Mouse (Mus musculus) ES-E14 (cell line): ENCODE data around the gene Cd79b. TPM values are rescaled to one million over a fixed set of nuclear protein-coding genes. Genes with fewer than 3 reads are reported as not detected.

Experiments
- DNase-seq: peaks from one replicate; pipeline ENCODE4 v3.0.0-alpha.2; 2013; ENCODE audit warnings: low read depth, low spot score
- H3K27ac ChIP-seq: 2 replicates; pipeline ENCODE4 v1.5.1; 2012; ENCODE audit warnings: low read depth, mild to moderate bottlenecking, low read length, moderate library complexity, mixed read lengths; ENCODE audit not compliant: poor library complexity, insufficient read depth, severe bottlenecking
- H3K36me3 ChIP-seq: 2 replicates; pipeline ENCODE4 v1.6.1; 2012; ENCODE audit warnings: mild to moderate bottlenecking, low read length, moderate library complexity, mixed read lengths; ENCODE audit not compliant: control insufficient read depth, poor library complexity, insufficient read depth, severe bottlenecking
- H3K4me1 ChIP-seq, 2 experiments: fragments of 150-350 bp in 1 of 2; sonication (generic) in 1 of 2; 2 replicates each; pipeline ENCODE4 v1.6.1; 2012; ENCODE audit warnings: low read length in 2 of 2, mild to moderate bottlenecking in 1 of 2, mixed read lengths in 1 of 2; ENCODE audit not compliant: control insufficient read depth in 2 of 2, insufficient read depth in 2 of 2, poor library complexity in 1 of 2
- H3K4me3 ChIP-seq, 2 experiments: fragments of 150-350 bp in 1 of 2; sonication (generic) in 1 of 2; 2 replicates each; pipeline ENCODE4 v1.5.1; 2012; ENCODE audit warnings: low read length in 2 of 2, low read depth in 1 of 2, mild to moderate bottlenecking in 1 of 2, mixed read lengths in 1 of 2; ENCODE audit not compliant: insufficient read depth in 1 of 2, poor library complexity in 1 of 2, severe bottlenecking in 1 of 2
- H3K9ac ChIP-seq: 2 replicates; pipeline ENCODE4 v1.6.1; 2012; ENCODE audit warnings: low read depth, mild to moderate bottlenecking, low read length, mixed read lengths; ENCODE audit not compliant: poor library complexity, insufficient read depth, severe bottlenecking
- H3K9me3 ChIP-seq: fragments of 150-350 bp; sonication (generic); 2 replicates; pipeline ENCODE4 v1.6.1; 2012; ENCODE audit warnings: low read depth, mild to moderate bottlenecking, low read length; ENCODE audit not compliant: control insufficient read depth, insufficient read depth
- CHD2 ChIP-seq: IDR thresholded peaks from 2 replicates; pipeline ENCODE4 v1.6.1; 2014; ENCODE audit warnings: mild to moderate bottlenecking, low read depth, low read length, inconsistent platforms
- HCFC1 ChIP-seq: IDR thresholded peaks from 2 replicates; pipeline ENCODE4 v1.6.1; 2012; ENCODE audit warnings: low read length, inconsistent platforms, borderline replicate concordance; ENCODE audit not compliant: insufficient read depth
- MAFK ChIP-seq: IDR thresholded peaks from 2 replicates; pipeline ENCODE4 v1.6.1; 2014; ENCODE audit warnings: mild to moderate bottlenecking, low read depth, low read length, inconsistent platforms; ENCODE audit not compliant: insufficient read depth
- ZC3H11A ChIP-seq: IDR thresholded peaks from 2 replicates; pipeline ENCODE4 v1.6.1; 2012; ENCODE audit warnings: low read depth, mild to moderate bottlenecking, inconsistent platforms, low read length, borderline replicate concordance
- ZNF384 ChIP-seq: IDR thresholded peaks from 2 replicates; pipeline ENCODE4 v1.6.1; 2012; ENCODE audit warnings: low read depth, low read length, inconsistent platforms
- in situ Hi-C, 2 experiments: fragments of 600-800 bp; cut with MboI; formaldehyde crosslinking; loops; one replicate each; pipeline ENCODE4 v1.15.1; 2025; ENCODE audit warnings: low sequenced_read_pairs in 2 of 2, inconsistent platforms in 1 of 2; ENCODE audit not compliant: unreplicated experiment in 2 of 2
- total RNA-seq: library from RNA; depleted of rRNA; stranded (reverse); fragments of 300-350 nt; gene quantifications from 2 replicates; pipeline ENCODE4 v1.2.3, GENCODE M21; 2012

Gene Cd79b
- total RNA-seq, 1 experiment, result 3.6 TPM

- H3K36me3 ChIP-seq, result no peaks in the 10 kb centered on the region
- H3K9ac ChIP-seq, result no peak overlapping the region
- H3K9me3 ChIP-seq, result no peaks in the 10 kb centered on the region
- no peak for DNase-seq
- no peak overlapping the region for H3K27ac ChIP-seq
- H3K4me3 ChIP-seq, result no peak overlapping the region
- in situ Hi-C loops, result no loop called here
- TF ChIP-seq MAFK (no peak), ZC3H11A (no peak), HCFC1 (no peak), CHD2 (no peak), ZNF384 (no peak)
- H3K4me1 ChIP-seq, result peaks cover 0 to 5% of the 10 kb centered on the region in 2 experiments; a peak in 2 of 4 replicates
These were observed 17.9 kb upstream of the Cd79b start for GRCm38 (mm10) chr11:106332458-106332857.

GRCm38 (mm10) chr11:106329682-106330081 lies 15.1 kb upstream of the Cd79b start:
- Histone ChIP-seq H3K9me3 (no peaks in the 10 kb centered on the region), H3K9ac (no peak overlapping the region), H3K4me1 (peaks cover 0 to 7% of the 10 kb centered on the region in 2 experiments; a peak in 2 of 4 replicates), H3K36me3 (no peaks in the 10 kb centered on the region), H3K27ac (no peak overlapping the region), H3K4me3 (no peak overlapping the region)
- DNase-seq, result no peak
- TF ChIP-seq MAFK, result no peak
- TF ChIP-seq ZNF384, result no peak
- in situ Hi-C loops, result no loop called here

GRCm38 (mm10) chr11:106329128-106329527 lies 14.6 kb upstream of the Cd79b start:
- Histone ChIP-seq H3K4me1 (peaks cover 0 to 7% of the 10 kb centered on the region in 2 experiments; a peak in 2 of 4 replicates), H3K27ac (no peak overlapping the region), H3K9ac (no peak overlapping the region), H3K4me3 (no peak overlapping the region), H3K9me3 (no peaks in the 10 kb centered on the region), H3K36me3 (no peaks in the 10 kb centered on the region)
- no peak for DNase-seq
- no peak for TF ChIP-seq ZC3H11A
- TF ChIP-seq HCFC1, result no peak
- TF ChIP-seq ZNF384, result no peak
- TF ChIP-seq CHD2, result no peak
- TF ChIP-seq MAFK, result no peak
- in situ Hi-C loops, result no loop called here

GRCm38 (mm10) chr11:106328521-106328920 lies 14.0 kb upstream of the Cd79b start:
- H3K9me3 ChIP-seq, result no peaks in the 10 kb centered on the region
- H3K36me3 ChIP-seq, result no peaks in the 10 kb centered on the region
- TF ChIP-seq CHD2 (no peak), ZNF384 (no peak), MAFK (no peak), HCFC1 (no peak), ZC3H11A (no peak)
- peaks cover 0 to 5% of the 10 kb centered on the region in 2 experiments; a peak in 2 of 4 replicates for H3K4me1 ChIP-seq
- no peak overlapping the region for H3K9ac ChIP-seq
- in situ Hi-C loops, result no loop called here
- H3K4me3 ChIP-seq, result no peak overlapping the region
- no peak for DNase-seq
- H3K27ac ChIP-seq, result no peak overlapping the region

- Histone ChIP-seq H3K36me3 (no peaks in the 10 kb centered on the region), H3K4me1 (peaks cover 0 to 5% of the 10 kb centered on the region in 2 experiments; a peak in 2 of 4 replicates), H3K9ac (no peak overlapping the region), H3K27ac (no peak overlapping the region), H3K9me3 (no peaks in the 10 kb centered on the region), H3K4me3 (no peak overlapping the region)
- TF ChIP-seq ZNF384 (no peak), HCFC1 (no peak), CHD2 (no peak), ZC3H11A (no peak), MAFK (no peak)
- no peak for DNase-seq
- in situ Hi-C loops, result no loop called here
These were observed 11.9 kb upstream of the Cd79b start for GRCm38 (mm10) chr11:106326475-106326874.
